Mouse (Mus musculus): ENCODE measurements at regions not wholly inside any gene's neighbourhood (a gene's known extent, or its start where the extent isn't known, plus 50 kb on each side); places are given as distances from the start of the nearest gene placed in this dataset.

- no peak for DNase-seq (ENCODE audit: low read depth)
- TF ChIP-seq POLR2A (IDR thresholded peaks at IDR 0.05; ENCODE audit: borderline replicate concordance, extremely low read depth, insufficient read depth, insufficient read length, poor library complexity, severe bottlenecking) (no peak), CTCF (IDR thresholded peaks at IDR 0.05; ENCODE audit: borderline replicate concordance, extremely low read depth, insufficient read depth, insufficient read length) (no peak)
These were observed 94.9 kb upstream of the Plscr5 start for GRCm38 (mm10) chr9:92097806-92098205.

- DNase-seq (ENCODE audit: low read depth): no peak
- TF ChIP-seq POLR2A (IDR thresholded peaks at IDR 0.05; ENCODE audit: borderline replicate concordance, extremely low read depth, insufficient read depth, insufficient read length, poor library complexity, severe bottlenecking): no peak
- TF ChIP-seq CTCF (IDR thresholded peaks at IDR 0.05; ENCODE audit: borderline replicate concordance, extremely low read depth, insufficient read depth, insufficient read length): peak; percentile 39; the same call in 1 of the 2 replicates
These were observed 63.2 kb upstream of the Plscr5 start for GRCm38 (mm10) chr9:92129504-92129903.

GRCm38 (mm10) chr9:92130445-92130844 is 62.3 kb upstream of the Plscr5 start:
- TF ChIP-seq CTCF (IDR thresholded peaks at IDR 0.05; ENCODE audit: borderline replicate concordance, extremely low read depth, insufficient read depth, insufficient read length) (no peak), POLR2A (IDR thresholded peaks at IDR 0.05; ENCODE audit: borderline replicate concordance, extremely low read depth, insufficient read depth, insufficient read length, poor library complexity, severe bottlenecking) (no peak)
- no peak for DNase-seq (ENCODE audit: low read depth)

- DNase-seq (ENCODE audit: low read depth): peak; percentile 72
- no peak for TF ChIP-seq POLR2A (IDR thresholded peaks at IDR 0.05; ENCODE audit: borderline replicate concordance, extremely low read depth, insufficient read depth, insufficient read length, poor library complexity, severe bottlenecking)
- TF ChIP-seq CTCF (IDR thresholded peaks at IDR 0.05; ENCODE audit: borderline replicate concordance, extremely low read depth, insufficient read depth, insufficient read length): no peak
These were observed 60.3 kb upstream of the Plscr5 start for GRCm38 (mm10) chr9:92132440-92132839.

GRCm38 (mm10) chr9:92141924-92142323 is 50.8 kb upstream of the Plscr5 start:
- peak; percentile 3 for DNase-seq (ENCODE audit: low read depth)
- TF ChIP-seq CTCF (IDR thresholded peaks at IDR 0.05; ENCODE audit: borderline replicate concordance, extremely low read depth, insufficient read depth, insufficient read length) (no peak), POLR2A (IDR thresholded peaks at IDR 0.05; ENCODE audit: borderline replicate concordance, extremely low read depth, insufficient read depth, insufficient read length, poor library complexity, severe bottlenecking) (no peak)

Data from brain, embryonic 14.5 days (tissue).